Mouse (Mus musculus) cerebellum, adult 11 months (tissue): ENCODE results near the gene Il12rb1.

Source experiments
- DNase-seq: peaks from one replicate; pipeline ENCODE4 v3.0.0; 2022

Gene Il12rb1

GRCm38 (mm10) chr8:70853863-70854262 is 45.6 kb downstream of the Il12rb1 start:
- no peak for DNase-seq

GRCm38 (mm10) chr8:70856028-70856427 is 47.8 kb downstream of the Il12rb1 start:
- DNase-seq = no peak

- DNase-seq = peak; percentile 77
These were observed 48.4 kb downstream of the Il12rb1 start for GRCm38 (mm10) chr8:70856541-70857197.

- no peak for DNase-seq
These were observed 49.3 kb downstream of the Il12rb1 start for GRCm38 (mm10) chr8:70857516-70857915.

GRCm38 (mm10) chr8:70862824-70863641 is 54.8 kb downstream of the Il12rb1 start, which contains the start of gene Kcnn1:
Gene Kcnn1 (minus strand): TSS chr8:70863258.
- DNase-seq = peak; percentile 21

GRCm38 (mm10) chr8:70863956-70864711 is 55.9 kb downstream of the Il12rb1 start:
- DNase-seq = peak; percentile 28

- no peak for DNase-seq
These were observed 56.5 kb downstream of the Il12rb1 start for GRCm38 (mm10) chr8:70864712-70865221.

GRCm38 (mm10) chr8:70865350-70866000 is 57.2 kb downstream of the Il12rb1 start:
- peak; percentile 98 for DNase-seq

GRCm38 (mm10) chr8:70866001-70866520 is 57.8 kb downstream of the Il12rb1 start:
- DNase-seq = no peak

GRCm38 (mm10) chr8:70866566-70866965 is 58.3 kb downstream of the Il12rb1 start:
- DNase-seq = no peak

GRCm38 (mm10) chr8:70868559-70869198 is 60.4 kb downstream of the Il12rb1 start:
- peak; percentile 43 for DNase-seq

GRCm38 (mm10) chr8:70869199-70869571 is 60.9 kb downstream of the Il12rb1 start:
- no peak for DNase-seq

- DNase-seq = peak; percentile 62
These were observed 61.4 kb downstream of the Il12rb1 start for GRCm38 (mm10) chr8:70869601-70870041.
